Mouse (Mus musculus) left cerebral cortex, postnatal 10 days (tissue): Measurements from ENCODE around the gene Scamp1. TPM values are rescaled to one million over a fixed set of nuclear protein-coding genes. Genes with fewer than 3 reads are reported as not detected.

Experiments used
- DNase-seq, 2 experiments: peaks; one replicate each; pipeline ENCODE4 v3.0.0; 2021 to 2022; ENCODE audit warnings: low spot score in 2 of 2, mixed read lengths in 1 of 2; ENCODE audit errors: extremely low spot score in 1 of 2
- intact Hi-C: fragments of 180-260 bp; cut with DNase I; formaldehyde crosslinking; loops from one replicate; pipeline ENCODE4 v1.15.1; 2025
- total RNA-seq, 2 experiments: library from RNA; stranded (reverse); gene quantifications; 2 replicates each; pipeline ENCODE4 v1.2.3; 2021

Scamp1 gene
- total RNA-seq, 2 experiments from 2014 or later: 172 to 173 TPM

- peak in 1 of 2 experiments; percentile 39 for DNase-seq
- intact Hi-C loops: no loop called here
Measured at GRCm38 (mm10) chr13:94286195-94286594, 538 bp upstream of the Scamp1 start.

DNA sequence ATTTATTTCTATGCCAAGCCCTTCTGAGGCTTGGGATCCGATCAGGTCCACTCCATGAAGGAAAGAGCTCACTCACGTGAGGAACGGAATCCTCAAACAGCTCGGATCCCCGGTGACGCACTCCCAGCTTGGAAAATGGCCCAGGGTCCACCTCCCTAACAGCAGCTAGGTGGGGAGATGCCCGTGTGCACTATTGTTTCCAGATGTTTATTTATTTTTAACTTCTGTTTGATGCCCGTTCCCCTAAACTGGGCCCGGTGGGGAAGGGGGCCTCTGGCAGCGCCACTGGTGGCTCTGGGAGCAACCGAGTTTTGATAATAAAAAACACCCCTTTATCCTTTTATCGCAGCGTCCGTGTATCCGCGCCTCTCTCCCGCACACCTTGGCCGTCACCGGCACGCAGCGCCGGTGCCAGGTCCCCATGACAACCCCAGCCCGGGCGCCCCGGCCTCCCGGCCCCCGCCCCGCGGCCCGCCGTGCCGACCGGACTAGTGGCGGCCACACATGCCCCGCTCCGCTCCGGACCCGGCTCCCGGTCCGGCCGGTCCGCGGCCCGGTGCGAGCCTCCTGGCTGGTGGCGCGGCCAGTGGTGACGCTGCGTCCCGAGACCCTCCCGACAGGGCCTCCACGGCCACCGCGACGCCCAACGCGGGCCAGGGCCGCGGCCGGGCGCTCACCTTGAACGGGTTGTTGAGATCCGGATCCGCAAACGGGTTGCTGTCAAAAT lies 951 bp downstream of the Scamp1 start:
- intact Hi-C loops: loop anchor here (2.0 kb wide), 1 partner anchor 74 kb away; the partner anchor contains the start of gene Ap3b1
- peak in 1 of 2 experiments; percentile 72 for DNase-seq

GRCm38 (mm10) chr13:94279420-94279819 lies 6.2 kb downstream of the Scamp1 start:
- no peak for DNase-seq
- intact Hi-C loops: no loop called here

DNA sequence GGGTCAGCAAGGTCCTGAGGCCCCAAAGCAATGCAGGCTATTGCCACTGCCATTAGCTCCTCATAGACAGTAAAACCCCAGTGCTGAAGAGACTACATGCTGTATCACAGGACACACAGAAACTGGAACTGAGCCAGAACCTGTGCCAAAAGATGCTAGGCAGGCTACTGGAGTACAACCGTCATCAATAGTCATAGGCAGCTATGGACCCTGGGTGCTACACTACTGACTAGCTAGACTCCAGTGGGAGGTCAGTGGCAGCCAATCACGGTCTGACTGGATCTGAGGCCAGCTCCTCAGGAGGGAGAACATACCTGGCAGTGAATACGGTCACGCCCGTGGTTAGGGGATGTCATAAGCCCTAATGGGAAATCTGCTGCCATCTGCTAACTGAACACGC lies 14.4 kb downstream of the Scamp1 start:
- DNase-seq: no peak
- intact Hi-C loops: no loop called here

GRCm38 (mm10) chr13:94268201-94268600 lies 17.5 kb downstream of the Scamp1 start:
- intact Hi-C loops: no loop called here
- DNase-seq: no peak

- DNase-seq: no peak
- intact Hi-C loops: no loop called here
Measured at GRCm38 (mm10) chr13:94267190-94267589, 18.5 kb downstream of the Scamp1 start.

- intact Hi-C loops: no loop called here
Measured at GRCm38 (mm10) chr13:94266530-94266929, 19.1 kb downstream of the Scamp1 start.

DNA sequence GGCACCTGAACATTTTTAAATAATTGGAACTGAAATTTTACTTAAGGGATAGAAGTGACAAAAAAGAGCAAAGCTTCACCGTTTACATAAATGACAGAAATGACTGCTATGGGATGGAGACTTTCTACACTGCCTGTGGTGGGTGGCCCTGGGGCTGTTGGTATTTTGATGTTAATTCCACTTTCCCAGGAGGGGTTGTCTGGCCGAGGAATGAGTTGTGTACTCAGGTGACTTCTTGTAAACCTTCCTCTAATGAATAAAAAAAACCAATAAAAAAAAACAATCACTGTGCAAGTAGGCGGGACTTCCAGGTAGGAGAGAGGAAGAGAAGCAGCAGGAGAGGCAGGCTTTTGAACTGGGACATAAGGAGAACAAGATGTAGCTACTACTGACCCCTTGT lies 20.4 kb downstream of the Scamp1 start:
- intact Hi-C loops: no loop called here
- DNase-seq: no peak

More at GRCm38 (mm10) chr13:94266530-94266929, 19.1 kb downstream of the Scamp1 start:
- no peak for DNase-seq

DNA sequence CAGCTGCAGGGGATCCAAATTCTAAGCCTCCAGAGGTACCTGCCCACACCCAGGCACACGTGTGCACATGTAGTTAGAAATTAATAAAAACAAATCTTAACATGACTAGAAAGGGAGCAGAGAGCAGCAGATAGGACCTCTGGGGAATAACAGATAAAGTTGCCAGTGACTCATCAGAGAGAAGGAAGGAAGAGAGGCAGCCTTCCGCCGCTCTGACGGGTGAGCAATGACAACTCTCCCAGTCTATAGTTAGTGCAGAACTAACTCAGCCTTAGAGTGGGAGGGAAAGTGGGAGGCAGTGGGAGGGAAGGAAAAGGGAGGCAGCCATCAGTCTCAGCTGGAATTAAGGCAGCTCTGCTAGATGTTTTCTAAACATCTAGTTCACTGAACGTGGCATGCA lies 21.7 kb downstream of the Scamp1 start:
- intact Hi-C loops: no loop called here
- DNase-seq: no peak

DNA sequence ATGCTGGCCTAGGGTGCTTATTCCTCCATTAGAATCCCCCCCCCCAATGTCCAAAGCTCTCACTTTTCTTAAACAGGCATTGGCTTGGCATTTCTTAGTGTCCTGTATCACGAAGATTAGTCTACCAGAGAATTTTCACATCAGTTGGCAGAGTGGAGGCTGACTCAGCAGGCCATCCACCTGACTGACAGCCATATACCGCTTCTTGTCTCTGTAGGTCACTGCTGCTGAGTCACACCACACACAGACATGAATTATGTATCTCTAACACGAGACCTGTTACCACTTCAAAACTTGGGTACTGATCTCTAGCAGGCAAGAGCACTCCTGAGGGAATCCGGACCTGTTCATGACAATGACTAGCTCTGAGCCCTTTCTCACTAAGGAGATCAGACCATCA lies 23.1 kb downstream of the Scamp1 start:
- intact Hi-C loops: no loop called here
- DNase-seq: no peak

DNA sequence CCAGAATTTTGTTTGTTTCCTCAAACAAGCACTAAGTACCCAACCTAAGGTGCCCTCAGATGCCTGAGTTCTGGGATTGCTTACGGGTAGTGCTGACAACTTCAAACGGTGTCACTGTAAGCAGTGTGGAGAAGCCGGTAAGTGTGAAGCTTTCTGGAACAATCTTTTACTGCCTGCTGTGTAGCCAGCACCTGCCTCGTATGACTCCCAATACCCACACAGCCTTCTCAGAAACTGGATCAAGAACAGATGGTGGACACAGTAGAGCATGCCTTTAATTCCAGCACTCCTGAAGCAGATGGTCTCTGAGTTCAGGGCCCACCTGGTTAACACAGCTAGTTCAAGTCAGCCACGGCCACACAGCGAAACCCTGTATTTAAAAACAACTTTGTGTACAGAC lies 24.0 kb downstream of the Scamp1 start:
- no peak for DNase-seq
- intact Hi-C loops: no loop called here

GRCm38 (mm10) chr13:94260961-94261360 lies 24.7 kb downstream of the Scamp1 start:
- no peak for DNase-seq
- intact Hi-C loops: no loop called here

DNA sequence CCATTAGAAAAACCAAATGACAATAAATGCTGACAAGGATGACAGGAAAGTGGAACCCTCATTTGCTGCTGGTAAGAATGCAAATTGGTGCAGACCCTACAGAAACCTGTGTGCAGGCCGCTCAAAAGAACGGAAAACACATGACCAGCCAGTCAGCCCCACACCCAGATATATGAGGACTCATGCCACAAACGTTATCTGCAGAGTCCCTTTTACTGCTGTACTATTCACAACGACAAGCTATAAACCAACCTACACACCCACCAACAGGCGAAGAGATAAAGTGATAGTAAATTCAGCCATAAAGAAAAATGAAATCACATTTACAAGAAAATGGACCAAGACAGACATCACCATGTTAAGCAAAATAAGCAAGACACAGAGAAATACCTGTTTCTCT lies 26.4 kb downstream of the Scamp1 start:
- no peak for DNase-seq
- intact Hi-C loops: no loop called here

GRCm38 (mm10) chr13:94258530-94258929 lies 27.1 kb downstream of the Scamp1 start:
- no peak for DNase-seq
- intact Hi-C loops: no loop called here

DNA sequence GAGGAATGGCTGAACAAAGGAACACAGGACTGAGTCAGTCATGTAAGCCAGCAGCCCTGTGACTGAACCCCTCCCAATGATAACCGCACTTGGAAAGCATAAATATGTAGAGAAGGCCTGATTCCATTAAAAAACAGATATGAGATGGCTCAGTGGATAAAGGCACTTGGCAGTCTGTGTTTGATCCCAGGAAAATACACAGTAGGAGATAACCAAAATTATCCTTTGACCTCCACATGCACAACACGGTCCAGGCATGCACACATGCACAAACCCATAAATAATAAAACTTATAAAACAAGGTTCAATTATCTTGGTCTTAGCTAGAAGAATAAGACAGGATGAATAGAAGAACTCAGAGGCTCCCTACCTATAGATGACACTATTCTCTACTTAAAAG lies 27.9 kb downstream of the Scamp1 start:
- DNase-seq: no peak
- intact Hi-C loops: no loop called here

DNA sequence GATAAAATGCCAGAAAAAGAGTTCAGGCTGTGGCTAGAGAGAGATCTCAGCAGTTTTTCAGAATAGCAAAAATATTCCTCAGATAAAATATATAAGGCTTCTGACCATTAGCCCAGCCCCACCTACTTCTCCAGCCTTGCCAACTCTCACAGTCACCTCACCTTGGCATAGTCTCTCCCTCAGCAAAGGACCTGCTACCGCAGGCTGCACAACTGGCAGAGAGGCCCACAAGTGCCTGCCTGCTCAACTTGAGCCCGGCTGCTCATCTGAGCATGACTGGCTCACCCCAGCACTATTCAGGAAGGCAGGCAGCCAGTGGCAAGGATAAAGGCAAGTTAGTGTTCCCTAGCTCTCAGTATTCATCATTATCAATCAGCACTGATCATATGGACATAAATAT lies 30.5 kb downstream of the Scamp1 start:
- intact Hi-C loops: no loop called here
- no peak for DNase-seq

DNA sequence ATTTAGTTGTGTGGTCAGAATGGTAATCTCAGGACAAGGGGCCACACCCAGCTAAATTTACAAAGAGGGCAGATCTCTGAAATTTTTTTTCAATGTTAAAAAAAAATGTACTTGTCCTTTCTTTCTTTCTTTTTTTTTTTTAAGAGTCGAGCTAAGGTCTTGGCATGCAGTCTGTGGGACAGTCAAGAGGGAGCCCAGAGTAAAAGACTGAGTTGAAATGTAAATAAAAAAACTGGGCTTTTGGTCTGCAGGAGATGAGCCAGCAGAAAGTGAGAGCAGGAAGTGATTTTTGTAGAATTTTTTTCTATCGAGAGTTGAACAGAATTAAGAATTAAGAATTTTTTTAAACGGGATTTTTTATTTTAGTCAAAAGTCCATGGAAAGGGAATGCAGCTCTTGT lies 31.4 kb downstream of the Scamp1 start:
- intact Hi-C loops: no loop called here
- DNase-seq: no peak

DNA sequence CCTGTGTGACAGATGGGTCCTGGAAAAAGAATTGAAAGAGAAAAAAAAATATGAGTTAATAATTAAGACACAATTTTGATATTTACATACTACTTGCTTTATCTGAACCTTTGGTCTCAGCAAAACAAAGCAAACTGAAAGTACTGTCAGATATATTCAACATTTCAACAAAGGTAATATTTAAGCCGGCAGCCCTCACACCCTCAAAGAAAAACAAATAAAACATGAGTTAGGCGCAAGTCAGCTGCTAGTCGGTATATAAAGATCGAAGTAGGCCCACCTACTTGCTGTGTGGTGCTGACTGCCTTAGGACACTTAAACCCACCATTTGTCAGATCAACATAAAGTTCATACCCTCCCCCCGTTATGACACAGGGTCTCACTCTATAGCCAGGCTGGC lies 32.6 kb downstream of the Scamp1 start:
- no peak for DNase-seq

GRCm38 (mm10) chr13:94250761-94251160 lies 34.9 kb downstream of the Scamp1 start:
- intact Hi-C loops: no loop called here
- DNase-seq: no peak

More for the DNA sequence above, 32.6 kb downstream of the Scamp1 start:
- intact Hi-C loops: no loop called here

GRCm38 (mm10) chr13:94250188-94250587 lies 35.5 kb downstream of the Scamp1 start:
- no peak for DNase-seq
- intact Hi-C loops: no loop called here

DNA sequence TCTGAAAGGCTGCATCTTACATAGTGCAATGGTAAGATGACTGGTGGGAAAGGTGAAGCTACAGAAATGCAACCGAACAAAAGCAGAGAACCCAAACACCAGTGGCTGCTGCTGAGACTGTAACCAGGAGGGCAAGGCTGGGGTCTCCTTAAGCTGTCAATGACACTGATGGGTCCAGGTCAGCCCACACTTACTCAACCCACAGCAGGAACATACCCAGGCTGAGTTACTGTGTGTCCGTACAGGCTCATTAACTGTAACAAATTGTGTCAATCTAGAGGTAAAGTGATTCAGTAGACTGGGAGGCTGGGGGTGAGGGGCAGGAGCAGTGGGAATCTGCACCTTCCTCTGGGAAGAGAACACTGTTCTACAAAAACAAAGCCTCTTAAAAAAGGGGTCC lies 42.8 kb downstream of the Scamp1 start:
- DNase-seq: no peak
- intact Hi-C loops: no loop called here
